Mouse (Mus musculus) CD4-positive helper T cell, adult 2 months (primary cell): Measurements from ENCODE around the gene Lima1.
A peak's percentile ranks its signal among the peaks of the same experiment; 100 is the strongest.
"Not testable (repeated sequence)": the region's sequence is repeated elsewhere in the genome, so short reads cannot be mapped to it uniquely, and the experiment has no call there.

Experiments
- DNase-seq: peaks from one replicate; pipeline ENCODE4 v3.0.0-alpha.2; 2012; ENCODE audit warnings: low read depth, missing footprints, low spot score

Gene Lima1

DNA sequence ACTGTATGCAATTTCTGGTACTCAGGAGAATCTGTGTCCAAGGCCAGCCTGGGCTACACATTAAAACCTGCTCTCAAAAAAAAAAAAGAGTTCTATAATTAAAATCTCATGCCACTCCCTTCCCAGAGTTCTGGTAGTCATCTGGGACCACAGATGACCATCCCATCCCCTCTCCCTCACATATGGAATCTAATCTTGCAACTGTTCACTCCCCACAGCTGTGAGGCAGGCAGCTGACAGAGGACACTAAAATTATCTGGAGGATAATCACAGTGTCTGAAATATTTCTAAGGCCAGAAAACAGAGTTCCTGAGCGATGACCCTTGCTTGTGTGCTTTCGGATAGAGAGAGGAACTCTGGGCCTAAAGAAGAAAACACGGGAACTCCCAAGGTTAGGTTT lies 40.6 kb downstream of the Lima1 start:
- no peak for DNase-seq

DNA sequence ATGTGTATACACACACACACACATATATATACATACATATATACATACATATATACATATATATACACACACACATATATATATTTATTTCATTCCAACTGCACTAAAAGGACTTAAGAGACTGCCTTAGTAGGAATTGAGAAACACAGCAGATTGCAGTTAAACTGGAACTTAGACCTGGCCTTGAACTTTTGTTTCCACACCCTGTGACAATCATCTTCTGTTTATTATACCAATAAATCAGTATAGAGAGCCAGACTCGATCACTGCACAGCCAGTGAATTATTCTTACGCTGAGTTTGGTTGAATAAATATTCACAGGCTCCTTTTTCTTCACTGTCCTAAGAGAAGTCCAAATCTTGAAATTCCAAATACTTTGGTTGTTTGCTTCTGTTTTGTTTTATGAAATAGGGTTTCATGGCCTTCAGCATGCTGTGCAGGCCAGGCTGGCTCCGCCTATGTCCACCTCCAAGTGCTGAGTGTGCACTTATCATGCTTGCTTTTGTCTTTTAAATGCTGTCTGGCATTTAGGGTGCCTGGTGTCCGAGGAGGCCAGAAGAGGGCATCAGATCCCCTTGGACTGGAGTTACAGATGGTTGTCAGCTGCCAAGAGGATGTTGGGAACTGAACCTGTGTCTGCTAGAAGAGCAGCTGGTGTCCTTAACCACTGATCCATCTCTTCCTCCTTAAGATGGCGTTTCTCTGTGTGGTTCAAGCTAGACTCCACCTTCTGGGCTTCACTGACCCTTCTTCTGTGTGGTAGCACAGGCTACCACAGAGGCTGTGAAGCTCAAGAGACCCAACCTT lies 41.4 kb downstream of the Lima1 start:
- DNase-seq = no peak

DNA sequence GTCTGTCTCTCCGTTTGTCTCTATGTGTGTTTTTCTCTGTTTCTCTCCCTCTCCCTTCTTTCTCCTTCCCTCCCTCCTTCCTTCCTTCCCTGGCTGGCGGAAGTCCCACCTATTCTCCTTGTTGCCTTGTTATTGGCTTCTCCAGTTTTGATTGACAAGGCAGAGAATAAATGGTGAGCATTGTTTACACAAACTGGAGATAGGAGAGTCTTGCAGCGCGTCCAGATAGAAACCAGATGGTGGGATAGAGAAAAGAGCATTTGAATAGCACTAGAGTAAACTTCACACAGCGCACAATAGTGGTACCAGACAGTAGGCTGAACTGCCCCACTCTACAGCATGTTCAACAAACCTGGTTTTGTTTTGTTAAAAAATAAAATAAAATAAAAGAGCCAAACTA lies 43.7 kb downstream of the Lima1 start:
- DNase-seq = no peak

DNA sequence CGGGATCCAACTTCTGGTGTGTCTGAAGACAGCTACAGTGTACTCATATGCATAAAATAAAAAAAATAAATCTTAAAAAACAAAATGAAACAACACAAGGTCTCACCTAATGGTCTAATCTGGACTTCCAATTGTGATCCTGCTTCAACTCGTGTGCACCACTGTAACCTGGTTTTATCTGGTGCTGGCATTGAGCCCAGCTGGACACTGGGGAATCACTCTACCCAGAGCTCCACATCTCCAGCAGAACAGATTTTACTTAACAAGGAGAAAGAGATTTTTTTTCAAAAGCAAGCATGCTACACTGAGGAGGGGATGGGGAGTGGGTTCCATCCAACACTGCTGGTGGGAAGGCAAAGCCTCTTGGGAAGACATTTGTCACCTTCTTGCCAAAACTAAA lies 47.2 kb downstream of the Lima1 start:
- no peak for DNase-seq

DNA sequence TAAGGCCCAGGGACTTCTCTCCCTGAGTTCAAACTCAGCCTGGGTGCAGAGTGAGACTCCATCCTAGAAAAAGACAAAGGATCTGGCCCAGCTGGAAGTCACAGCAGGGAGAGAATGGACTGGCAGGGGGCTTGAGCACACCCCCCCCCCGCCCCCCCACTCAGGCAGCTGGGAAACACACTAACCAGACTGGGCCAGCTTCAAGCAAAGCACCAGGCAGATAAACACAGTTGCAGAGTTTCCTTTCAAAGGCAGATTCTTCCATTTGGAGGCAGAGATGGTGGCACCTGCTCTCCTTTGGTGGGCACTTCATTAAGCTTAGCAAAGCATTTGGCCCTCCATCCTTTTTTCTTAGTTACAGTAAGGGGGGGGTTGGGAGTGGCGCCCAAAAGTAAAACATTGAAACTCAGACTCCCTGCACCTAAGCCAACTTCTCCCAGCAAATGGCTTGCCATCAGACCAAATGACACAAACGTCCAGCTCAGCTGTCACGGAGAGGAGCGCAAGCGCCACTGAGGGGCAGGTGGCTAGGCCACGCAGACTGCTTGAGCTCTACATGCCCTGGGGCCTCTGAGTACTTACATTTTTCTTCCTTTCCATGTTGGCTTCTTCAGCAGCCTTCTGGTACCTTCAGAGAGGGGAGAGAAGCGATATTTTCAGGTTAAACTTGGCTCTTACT lies 48.9 kb downstream of the Lima1 start:
- DNase-seq = no peak

DNA sequence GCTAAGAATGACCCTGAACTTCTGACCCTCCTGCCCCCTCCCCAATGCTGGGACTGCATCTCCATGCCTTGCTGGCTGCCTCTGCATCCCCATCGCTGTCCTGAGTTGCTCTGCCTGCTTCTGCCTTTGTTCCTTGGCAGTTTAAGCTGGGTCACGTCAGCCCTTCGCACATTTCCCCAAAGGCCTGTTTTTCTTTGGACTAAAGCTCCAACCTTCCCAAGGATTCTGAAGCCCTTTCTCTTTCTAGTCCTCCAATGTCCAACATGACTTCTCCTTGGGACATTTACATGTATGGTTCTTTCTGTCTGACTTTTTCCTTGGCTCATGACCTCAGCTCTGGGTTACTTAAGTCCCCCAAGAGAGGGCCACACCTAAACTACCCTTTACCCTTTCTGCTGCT lies 50.0 kb downstream of the Lima1 start:
- no peak for DNase-seq

DNA sequence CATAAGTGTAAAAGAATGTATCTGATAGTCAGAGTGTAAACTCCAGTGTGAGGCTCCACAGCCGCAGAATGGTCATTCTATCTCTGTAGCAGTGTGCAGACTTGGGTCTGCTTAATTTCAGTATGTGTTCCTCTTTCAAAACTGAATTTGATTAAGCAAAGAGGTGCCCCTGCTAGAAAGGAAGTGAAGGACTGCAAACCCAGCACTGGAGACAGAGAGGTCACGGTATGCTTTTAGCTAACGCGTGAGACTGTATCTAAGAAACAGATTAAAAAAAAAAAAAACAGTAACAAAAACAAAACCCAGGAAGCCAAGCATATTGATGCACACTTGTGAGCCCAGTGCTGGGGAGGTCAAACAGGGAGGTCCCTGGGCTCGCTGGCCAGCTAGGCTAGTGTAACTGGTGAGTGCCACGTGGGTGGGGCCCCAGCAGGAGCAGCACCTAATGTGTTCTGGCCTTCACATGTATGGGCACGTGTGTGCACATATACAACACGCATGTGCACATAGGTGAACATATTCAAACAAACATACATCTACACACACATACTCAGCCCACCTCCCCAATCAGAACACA lies 51.8 kb downstream of the Lima1 start:
- DNase-seq = no peak

DNA sequence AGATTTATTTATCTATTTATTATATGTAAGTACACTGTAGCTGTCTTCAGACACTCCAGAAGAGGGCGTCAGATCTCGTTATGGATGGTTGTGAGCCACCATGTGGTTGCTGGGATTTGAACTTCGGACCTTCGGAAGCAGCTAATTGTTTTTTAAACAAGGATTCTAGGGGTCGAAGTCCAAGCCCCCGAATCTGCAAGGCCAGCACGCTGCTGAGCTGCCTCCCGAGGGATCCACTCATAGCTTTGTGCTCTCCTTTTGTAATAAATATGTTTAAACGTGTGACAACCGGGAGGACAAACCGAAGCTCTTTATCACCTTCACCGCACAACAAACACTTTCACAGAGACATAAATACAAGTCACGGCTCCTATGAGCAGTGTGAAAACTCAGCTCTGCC lies 52.8 kb downstream of the Lima1 start:
- not testable (repeated sequence) for DNase-seq

DNA sequence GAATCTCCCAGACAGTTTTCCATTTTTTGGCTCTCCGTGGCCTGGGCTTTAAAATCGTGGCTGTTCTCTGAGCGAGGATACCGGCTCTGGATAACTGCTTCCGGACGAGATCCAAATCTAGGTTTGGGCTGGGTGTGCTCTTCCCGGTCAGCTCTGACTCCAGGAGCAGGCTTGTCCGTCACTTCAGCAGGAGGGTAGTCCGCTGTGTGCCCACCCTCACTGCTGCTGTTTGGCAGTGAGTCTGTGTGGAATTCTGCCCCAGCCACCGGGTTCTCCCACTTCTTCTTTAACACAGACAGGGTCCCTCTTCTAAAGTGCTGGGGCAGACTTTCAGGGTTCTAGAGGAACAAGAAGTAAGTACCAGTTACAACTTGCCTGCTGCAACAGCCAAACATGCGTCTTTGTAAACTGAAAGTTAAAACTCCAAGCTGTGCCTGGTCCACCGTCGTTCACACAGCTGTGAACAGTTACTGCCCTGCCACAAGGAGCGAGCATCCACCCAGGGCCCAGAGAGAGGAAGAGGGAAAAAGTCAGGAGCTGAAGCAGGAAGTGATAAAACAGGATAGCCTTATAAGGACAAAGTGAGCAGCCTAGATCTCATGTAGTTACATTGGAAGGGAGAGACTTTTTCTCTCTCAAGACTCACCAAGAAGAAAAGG lies 55.5 kb downstream of the Lima1 start:
- DNase-seq = no peak

DNA sequence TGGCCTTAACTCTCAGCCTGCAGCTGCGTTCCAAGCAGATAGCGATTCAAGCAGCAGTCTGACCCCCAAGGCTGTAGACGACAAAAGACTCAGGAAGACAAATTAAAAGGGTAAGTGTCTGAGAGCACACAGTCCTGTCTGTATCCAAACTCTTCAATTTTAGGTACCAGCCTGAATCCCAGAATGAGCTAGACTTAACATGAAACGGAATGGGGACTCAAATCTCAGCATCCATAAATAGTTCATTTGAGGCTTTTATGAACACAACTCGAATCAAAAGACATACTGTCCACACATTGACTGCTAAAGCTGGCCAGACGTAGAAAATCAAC lies 56.2 kb downstream of the Lima1 start:
- no peak for DNase-seq

DNA sequence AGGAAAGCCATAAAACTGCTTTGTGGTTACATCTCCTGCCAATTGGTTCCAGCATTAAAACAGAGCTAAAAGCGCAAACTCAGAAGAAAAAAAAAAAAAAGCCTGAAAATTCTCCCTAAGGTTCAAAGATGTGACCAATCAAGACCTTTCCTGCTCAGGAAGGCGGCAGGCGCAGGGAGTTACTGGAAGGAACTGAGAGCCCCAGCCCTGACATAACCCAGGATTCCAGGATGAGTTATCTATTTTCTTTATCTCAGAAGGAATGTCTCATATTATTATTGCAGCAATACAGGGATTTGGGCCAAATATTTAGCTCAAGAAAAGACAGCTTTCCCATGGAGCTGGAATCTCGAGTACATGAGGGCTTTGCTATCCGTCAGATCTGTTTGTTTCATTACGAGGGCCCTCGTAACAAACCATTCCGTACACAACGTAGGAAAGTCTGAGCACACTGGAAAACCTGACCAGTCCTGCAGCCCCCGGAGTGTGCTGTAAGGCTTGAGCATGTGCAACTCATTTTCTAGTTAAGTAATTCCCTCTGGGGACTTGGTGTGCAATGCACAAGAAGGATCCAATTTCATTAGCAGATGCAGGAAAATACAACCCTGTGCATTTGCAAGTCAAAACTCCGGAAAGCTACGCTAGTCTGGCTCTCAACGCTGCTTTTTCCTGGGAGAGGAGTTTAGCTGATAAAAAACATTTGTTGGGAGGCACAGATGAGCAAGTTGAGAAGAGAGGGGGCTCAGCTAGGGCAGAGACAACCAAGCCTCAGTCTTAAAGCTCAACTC lies 56.7 kb downstream of the Lima1 start:
- no peak for DNase-seq

DNA sequence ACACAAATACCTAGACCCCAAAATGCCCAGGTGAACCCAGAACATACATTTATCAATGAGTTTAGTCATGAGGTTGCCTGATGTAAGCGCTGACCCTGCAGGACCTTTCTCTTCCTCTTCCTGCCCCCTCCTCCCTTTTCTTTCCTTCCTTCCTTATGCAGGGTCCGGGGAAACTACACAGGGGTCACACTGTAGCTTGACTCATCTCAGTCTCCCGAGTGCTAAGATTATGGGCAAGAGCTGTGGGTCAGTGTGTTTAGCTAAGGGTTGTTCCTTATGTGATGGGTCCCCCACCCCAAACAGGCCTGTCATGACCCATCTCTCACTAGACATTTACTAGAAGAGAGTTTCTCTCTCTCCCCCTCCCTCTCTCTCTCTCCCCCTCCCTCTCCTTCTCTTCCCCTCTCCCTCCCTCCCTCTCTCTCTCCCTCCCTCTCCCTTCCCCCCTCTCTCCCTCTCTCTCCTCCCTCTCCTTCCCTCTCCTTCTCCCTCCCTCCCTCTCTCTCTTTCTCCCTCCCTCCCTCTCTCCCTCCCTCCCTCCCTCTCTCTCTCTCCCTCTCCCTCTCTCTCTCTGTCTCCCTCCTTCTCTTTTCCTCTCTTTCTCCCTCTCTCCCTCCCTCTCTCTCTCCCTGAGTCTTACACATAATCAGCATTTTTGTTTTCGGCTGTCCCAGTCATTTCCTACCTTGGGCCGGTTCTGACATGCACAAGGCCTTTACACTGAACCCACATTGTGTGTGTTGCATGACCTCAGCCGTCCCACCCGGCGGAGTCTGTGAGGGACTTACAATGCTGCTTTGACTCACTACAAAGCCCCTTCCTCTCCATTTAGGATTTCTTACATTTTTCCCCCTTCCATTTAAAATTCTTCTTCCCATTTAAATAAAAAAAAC lies 57.7 kb downstream of the Lima1 start:
- no peak for DNase-seq

DNA sequence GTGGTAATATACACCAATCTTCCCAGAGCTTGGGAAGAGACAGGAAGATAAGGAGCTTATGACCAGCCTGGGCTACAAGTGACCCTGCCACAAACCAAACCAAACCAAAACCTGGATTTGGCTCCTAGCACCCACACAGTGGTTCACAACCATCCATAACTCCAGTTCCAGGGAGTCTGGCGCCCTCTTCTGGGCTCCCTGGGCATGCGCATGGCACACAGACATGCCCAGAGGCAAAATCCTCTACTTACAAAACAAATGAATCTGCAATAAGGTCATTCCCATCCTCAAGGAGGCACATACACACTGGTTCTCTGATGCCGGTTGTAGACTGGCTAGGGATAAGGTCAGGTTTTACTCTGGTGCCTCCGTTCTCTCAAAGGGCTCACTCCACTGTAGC lies 59.3 kb downstream of the Lima1 start:
- DNase-seq = no peak

DNA sequence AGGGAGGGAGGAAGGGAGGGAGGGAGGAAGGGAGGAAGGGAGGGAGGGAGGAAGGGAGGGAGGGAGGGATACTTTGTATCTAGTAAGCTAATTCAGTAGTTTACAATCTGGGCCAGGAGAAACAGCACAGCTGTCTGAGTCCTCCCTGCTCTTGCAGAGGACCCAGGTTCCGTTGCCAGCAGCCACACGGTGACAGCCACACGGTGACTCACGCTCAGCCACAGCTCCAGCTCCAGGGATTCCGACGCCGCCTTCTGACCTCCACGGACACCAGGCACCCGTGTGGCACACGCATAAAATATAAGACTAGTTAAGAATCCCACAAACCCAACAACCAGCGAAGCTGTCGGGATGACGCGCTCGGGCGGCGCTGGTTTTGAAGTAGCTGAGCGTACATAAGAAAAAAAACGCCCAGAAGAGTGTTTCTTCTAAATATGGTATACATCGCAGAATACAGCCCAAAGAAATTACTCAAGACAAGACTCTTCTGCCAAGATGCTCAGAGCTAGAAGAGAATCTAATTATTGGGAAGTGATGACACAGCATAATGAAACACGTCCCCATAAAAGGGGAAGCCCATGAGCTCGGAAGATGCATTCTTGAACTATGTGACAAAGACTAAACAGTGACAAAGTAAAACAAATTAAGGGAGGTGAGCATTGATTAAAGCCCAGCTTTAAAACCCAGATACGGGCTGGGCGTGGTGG lies 60.5 kb downstream of the Lima1 start:
- DNase-seq = no peak

DNA sequence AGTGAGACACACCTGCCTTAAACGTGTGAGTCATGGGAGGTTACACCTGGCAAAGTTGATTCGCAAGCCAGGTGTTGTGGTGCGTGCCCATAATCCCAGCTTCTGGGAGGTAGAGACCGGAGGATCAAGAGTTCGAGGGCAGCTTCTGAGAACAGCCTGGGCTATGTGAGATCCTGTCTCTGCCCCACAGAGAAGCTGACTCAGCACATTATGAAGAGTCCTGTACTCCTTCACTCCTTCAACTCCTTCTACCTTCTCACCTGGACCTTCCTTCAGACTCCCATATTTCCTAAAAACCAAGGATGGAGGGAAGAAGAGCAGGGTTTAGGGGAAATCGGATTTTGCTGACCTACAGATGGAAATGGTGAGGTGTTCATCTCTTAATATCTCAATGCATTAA lies 61.6 kb downstream of the Lima1 start:
- no peak for DNase-seq

DNA sequence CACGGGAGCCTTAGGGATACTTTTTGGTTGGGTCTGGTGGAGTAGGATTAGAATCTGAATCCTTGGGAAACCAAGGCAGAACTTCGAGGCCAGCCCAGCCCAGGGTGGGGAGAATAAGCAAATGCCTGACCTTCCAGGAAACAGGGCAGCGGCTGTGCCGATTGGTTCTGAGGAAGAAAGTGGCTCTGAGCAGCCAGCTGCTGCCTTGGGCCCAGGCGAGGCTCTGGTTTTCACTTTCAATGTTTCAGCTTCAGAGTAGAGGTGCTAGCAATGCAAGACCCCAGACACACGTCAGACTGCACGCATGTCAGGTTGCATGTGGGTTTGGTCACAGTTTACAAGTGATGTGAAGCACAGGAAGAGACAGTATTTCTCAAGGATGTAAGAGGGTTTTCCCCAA lies 63.2 kb downstream of the Lima1 start:
- DNase-seq = no peak

DNA sequence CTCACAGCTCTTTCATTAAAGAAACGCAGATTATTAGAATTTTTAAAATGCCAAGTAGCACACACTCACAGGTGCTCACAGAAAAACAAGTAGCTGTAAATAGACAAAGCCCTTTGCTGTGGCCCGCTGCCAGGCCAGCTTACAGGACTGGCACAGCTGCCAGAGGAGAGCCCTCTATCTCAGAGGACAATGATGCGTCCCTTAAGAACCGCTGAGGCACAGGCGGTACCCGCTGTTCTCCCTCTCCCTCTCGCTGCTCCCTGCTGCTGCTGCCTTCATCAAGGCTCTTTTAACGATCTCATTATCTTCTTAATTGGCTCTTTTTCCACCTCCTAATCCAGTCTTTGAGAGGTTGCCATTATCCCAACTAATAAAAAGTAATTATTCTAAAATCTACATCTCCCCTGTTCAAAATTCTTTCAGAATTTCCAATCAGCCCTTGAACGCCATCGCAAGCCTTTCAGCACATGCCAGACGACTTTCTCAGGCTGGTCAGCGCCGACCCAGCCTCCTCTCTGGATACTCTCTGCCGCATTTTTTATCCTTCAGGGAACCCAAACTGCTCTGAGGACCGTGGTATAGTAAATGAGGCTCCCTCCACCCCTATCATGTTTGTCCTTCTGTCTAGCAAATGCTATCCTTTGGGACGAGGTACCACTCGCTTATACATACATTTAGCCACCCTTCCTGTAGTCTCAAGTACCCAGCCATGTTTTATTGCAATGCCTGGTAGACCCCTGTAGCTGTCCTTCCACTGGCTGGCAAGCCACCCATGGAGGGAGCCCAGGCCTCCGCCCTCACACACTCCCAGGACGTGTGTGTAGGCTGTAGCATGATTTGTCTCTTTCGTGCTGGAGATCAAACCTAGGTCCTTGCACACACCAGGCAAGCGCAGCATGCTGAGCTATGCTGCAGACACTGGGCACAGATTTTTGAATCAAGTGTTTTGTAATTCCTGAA lies 67.2 kb downstream of the Lima1 start:
- DNase-seq = no peak

DNA sequence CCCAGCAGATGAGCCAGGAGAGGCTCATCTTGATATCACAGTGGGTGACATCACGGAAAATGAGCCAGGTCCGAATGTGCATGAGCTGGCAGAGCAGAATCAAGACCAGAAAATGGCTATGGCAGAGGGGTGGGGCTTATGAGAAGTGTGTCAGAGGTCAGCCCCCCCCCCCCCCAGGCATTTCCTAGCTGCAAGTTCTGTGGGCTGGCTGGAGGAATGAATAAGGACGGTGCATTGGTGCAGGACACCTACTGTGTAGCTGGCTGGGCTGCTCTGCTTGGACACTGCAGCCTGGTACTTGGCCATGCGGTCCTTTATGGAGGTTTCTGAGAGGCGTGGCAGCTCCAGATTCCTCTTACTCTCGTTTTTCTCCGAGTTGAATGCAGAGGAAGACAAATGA lies 69.1 kb downstream of the Lima1 start:
- DNase-seq = peak; percentile 7

DNA sequence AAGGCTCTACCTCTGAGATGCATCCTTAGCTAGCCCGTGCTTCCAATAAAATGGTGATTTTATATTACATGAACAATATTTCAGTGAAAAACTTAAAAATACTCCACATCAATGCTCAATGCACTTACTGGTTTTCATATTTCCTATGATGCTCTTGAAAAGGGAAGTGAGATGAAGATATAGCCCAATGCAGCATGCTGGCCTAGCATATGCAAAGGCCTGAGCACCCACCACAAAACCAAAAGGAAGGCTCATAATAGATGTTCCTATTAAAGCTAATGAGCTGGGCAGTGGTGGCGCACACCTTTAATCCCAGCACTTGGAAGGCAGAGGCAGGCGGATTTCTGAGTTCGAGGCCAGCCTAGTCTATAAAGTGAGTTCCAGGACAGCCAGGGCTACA lies 69.6 kb downstream of the Lima1 start:
- no peak for DNase-seq
